Mouse (Mus musculus) brain, embryonic 18.5 days (tissue): Measurements from ENCODE around the gene Shc2.

ENCODE experiments used
- DNase-seq: peaks from one replicate; pipeline ENCODE4 v3.0.0-alpha.2; 2012; ENCODE audit warnings: low read depth, low spot score

Shc2 gene

DNA sequence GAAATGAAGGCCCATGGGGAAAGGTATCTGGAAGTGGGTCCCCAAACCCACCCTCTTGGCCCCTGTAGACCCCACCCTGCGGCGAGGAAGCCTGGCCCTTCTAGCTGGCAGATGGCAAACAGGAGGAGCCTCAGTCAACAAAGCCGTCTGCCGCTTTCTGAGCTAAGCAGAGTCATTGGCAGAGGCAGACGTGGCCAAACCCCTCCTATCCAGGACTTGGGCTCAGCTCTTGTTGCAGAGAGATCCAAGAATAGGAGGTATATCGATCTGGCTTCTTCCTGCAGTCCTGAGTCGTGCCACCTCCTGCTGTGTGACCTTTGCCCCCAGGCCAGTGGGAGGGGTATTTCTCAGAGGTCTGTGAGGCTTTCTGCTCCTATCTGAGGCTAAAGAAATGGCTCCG is 21.9 kb downstream of the Shc2 start:
- no peak for DNase-seq

DNA sequence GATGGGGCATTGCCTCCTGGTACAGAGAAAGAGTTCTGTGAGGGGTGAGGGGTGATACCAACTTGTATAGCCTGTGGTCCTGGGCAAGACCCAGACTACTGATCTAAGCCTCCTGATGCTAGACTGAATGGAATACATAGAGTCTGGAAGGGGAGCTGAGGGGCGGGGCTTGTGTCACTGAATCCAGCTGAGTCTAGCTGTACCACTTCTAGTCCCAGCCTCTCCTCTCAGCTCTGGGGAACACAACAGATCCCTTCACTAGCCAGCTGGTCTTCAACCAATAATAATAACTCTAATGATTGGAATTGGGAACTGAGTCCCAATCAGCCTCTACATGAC is 23.4 kb downstream of the Shc2 start:
- DNase-seq = no peak

DNA sequence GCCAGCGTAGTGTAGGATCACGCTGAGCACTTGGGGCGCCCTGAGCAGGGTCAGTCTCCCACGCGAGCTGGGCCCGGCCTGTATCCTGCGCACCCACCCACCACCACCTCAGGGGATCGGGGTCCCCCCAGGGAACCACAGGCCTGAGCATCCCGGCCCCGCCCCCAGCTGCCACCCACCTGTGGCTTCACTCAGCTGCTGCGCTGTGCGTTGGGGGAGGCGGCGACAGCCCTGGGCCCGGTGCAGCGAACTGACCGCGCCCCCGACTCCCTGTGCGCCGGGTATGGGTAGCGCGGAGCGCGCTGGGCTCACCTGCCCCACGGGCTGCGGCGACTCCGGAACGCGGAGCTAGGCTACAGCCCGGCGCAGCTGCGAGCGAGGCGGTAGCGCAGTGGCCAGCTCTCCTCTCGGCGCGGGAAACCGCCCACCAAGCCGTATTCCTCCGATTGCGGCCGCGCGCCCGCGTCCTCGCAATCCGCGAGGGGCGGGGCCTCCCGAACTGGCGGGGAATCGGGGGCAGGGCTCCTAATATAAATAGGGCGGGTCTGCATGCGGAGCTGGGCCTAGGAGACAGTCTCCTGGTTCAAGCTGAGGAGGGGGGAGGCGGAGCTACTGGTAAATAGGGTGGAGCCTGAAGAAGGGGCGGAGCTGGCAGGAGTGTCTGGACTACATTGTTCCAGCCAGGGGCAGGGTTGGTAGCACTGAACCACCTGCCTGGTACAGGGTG is 24.0 kb downstream of the Shc2 start, which contains the start of gene C2cd4c:
Gene C2cd4c (minus strand): TSS at position 448 of the 727 bp plus-strand sequence.
- peak; percentile 73 for DNase-seq

DNA sequence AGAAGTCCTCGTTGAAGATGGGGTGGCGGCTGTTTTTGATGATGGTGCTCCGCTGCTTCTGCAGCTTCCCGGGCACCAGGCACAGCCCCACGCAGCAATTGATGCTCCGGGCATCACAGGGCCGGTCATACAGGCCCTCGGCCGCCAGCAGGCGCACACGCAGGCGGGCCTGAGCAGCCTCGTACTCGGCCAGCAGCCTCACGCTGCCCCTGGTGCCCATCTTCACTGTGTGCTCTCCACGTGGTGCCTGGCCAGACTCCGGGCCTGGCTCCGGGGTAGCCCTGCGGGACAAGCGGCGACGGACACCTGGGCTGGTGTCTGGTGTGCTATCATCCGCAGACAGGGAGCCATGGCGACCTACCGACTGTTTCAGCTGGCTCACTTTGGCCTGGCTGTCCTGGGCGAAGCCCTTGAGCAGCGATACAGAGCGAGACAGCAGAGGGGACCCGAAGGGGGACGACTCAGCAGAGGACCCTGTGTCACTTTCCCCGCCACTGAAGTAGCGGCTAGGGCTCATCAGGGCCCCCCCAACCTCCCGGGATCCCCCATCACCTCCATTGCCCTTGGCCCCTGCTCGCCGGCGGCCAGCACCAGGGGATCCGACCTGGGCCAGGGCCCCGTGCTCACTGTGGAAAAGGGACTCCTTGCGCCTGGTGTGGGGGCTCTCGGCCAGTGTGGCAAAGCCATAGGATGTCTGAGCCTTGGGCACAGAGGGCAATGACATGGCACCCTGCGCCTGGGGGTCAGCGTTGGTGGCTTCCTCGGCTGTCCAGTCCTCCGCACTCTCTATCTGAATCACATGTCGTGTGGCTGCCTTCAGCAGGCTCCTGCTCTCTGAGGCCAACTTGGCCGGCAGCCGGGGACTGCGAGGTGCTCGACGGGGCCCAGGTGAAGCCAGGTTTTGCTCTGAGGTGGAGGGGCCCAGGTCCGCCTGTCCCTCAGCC is 25.3 kb downstream of the Shc2 start:
- DNase-seq = no peak

DNA sequence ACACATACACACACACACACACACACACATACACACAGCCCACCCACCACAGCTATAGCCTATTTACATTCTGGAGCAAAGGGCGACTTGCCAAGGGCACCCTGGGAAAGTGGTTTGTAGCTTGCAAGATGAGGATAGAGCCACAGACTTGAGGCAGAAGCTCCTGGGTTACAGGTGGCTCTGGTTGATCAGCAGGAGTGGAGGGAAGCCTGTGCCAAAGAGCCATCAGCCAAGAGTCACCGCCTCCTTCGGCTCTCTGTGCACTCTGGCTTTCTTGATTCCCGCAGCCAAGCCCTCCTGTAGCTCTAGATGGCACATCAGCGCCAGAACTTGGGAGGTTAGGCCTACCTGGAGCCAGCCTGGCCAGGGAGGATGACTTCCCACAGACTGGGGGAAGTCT is 26.4 kb downstream of the Shc2 start:
- DNase-seq = no peak

DNA sequence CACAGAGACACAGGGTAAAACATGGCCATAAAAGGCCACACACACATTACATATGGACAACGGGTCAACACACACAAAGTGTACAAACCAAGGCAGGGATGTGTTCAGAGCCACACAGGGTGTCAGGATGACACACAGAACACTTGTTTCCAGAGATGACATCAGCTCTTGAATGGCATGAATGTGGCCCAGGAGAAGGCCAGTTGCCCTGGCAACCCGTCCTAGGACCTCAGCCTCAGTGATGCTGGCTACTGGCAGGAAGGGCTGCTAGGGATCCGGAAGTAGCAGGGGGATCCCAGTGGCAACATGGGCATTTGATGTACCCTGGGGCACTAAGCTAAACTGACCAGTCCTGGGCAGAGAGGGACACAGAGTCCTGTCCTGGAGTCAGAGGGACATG is 28.4 kb downstream of the Shc2 start:
- DNase-seq = no peak

DNA sequence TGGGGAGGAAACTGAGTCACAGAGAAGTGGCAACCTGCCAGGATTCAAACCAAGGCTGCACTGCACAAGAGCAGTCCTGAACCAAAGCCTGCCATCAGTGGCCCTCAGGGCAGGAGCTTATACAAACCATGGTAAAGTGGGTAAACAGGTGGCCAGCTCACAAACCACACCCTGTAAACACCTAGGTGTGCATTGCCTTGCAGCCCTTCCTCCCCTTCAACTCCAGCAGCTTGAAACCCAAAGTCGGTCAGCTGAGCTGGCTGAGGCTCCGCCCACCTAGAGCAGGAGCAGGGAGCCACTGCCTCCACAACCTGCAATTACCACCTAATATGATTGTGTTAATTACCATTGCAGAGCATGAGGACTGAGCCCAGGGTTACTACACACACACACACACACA is 29.8 kb downstream of the Shc2 start:
- DNase-seq = no peak

DNA sequence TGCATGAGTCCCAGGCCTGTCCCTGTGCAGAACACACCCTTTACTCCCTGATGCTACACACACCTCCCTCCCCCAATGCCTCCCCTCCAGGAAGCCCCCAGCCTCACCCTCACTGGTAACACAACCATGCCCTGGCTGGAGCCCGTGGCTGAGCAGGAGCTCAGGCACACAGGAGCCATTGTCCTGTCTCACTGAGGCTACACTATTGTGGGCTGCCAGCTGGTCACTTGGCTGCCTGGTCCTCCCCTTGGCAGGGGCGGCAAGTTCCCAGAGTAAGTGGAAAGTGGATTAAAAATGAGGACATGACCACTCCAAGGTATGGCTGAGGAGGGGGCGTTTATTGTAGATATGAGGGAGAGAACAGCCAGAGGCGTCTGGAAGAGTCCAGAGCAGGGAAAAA is 31.2 kb downstream of the Shc2 start:
- DNase-seq = no peak

DNA sequence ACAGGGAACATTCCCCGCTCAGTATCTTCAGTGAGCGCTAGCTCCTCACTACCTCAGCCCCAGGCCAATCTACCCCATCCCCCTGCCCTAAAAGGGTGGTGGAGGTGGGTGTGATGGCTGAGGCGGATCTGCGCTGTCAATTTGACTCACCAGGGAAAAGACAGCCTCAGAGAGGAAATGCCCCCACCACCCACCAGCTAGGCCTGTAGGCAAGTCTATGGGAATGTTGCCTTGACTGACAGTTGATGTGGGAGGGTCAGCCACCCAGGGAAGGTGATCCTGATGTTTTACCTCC is 39.8 kb downstream of the Shc2 start:
- DNase-seq = no peak

DNA sequence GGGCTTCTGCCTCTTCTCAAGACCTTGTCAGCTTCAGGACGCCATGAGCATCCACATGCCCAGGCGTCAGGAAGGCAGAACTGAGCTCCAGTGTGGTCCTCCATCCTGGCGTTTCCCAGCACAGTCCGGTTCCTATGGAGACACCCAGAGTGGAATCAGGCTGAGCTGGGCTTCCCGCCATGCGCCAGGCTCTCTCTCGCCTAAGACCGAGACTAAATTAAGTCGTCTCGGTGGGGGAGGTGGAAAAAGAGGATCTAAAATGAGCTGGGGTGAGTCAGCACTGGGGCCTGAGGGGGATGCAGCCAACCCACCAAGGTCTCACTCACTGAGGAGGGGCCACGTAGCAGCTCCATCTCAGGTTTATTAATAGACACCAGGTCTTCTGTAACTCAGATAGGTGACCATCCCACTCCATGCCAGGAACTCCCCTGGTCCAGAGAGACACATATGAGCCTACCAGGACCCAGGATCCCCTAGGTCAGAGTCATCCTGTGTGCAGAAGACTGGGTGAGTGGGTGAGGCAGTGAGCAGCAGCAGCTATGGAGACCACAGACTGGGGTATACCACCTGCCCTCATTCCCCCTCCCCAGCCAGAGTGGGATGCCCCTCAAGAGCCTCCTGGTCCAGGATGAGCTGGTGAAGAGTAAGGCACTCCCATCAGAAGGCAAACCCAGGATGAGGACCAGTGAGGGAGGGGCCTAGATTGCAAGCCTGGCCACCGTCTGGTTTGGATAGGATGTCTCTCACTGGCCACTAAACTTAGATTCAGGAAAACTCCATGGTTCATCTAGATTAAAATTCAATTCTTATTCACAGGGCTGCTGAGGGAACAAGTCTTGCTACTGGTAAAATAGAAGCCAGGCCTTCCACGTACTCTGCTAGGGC is 40.4 kb downstream of the Shc2 start:
- DNase-seq = no peak

DNA sequence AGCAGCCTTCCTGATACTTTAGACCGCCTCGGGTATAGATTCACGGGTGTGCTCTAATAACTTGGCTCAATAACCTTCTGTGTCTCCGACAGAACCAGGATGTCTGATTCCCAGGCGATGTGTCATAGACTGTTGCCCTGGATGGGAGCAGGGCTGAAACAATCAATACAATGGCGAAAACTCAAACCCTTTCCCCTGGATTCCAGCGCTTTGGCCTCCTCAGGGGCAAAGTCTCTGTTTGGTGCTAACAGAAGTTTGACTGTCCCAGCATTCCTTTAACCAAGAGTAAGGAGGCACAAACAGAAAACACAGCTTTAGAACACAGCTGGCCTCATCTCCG is 42.2 kb downstream of the Shc2 start:
- no peak for DNase-seq

DNA sequence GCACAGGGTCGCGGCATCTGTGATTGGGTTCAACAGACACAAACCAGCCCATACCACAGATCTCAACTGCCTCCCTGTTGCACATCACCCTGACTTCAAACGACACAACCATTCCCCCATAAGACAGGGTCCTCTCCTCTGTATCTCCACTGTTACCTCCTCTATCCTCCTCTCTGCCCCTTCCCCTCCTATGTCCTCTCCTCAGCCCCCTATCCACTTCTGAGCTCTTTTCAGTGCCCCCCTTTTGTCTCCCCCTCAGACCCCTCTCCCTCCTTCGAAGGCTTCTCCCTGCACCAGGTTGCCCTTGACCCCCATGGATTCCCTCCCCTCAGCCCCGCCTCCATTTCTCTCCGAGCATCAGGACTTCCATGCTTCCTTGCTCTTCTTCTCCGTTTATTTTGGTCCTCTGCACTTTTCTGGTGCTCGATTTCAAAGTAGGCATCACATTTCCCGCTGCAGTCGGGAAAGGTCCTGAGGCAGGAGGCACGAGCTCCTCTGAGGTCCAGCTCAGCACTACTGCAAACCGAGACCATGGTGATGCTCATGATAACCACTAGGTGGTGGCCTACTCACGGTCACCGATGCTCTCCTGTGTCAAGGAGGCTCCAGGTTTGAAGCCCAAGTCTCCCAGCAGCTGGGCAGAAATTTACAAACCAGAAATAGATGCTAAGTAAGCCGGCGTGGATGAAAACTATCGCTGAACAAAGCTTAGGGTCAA is 42.7 kb downstream of the Shc2 start:
- DNase-seq = no peak

DNA sequence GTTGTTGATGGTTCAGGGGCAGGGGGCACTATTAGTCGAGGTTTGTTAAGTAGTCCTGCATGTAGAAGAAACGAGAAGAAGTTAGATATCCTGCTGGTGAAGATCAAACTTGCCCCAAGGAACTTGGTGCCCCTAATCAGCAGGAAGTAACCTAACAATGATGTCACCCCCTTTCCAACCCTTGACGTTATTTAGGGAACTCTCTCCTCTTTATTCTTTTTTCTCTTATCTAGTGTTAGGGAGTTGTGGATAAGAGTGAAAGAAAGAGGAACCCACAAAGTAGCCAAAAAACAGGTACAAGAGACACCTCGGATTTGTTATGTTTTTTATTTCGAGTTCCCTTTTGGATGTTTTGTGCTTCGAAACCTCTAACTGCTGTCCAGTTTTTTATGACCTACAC is 43.6 kb downstream of the Shc2 start:
- DNase-seq = no peak

DNA sequence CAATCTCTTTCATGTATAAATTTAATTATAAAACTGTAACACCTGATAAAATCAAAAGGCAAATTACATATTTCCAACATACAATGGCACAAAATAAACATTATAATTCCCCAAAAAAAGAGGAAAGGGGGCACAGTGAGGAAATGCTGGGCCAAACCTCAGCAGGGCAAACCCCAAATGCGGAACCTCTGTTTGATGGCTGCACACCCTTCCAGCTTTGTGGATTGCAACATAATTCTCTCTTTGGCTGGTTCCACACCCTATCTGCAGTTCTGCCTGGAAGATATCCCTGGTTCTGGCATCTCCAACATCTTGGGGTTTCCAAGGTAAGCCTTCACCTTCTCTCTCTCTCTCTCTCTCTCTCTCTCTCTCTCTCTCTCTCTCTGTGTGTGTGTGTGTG is 47.0 kb downstream of the Shc2 start:
- no peak for DNase-seq

DNA sequence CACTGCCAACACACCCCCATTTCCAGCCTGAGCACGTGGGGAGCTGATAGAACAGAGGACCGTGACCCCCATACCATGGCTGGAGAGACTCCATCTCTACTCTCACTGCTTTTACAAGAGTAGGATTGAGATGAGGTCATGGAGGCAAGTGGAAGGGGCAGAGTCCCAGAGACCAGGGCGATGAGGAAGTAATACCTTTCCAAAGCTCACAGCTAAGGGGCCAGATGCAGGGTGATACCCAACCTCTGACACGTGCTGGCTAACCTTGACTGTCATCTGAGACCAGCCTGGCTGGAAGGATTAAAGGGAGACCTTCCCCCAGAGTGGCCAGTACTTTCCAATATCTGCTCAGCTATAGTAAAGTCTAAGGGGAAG is 50.0 kb downstream of the Shc2 start:
- DNase-seq = no peak

DNA sequence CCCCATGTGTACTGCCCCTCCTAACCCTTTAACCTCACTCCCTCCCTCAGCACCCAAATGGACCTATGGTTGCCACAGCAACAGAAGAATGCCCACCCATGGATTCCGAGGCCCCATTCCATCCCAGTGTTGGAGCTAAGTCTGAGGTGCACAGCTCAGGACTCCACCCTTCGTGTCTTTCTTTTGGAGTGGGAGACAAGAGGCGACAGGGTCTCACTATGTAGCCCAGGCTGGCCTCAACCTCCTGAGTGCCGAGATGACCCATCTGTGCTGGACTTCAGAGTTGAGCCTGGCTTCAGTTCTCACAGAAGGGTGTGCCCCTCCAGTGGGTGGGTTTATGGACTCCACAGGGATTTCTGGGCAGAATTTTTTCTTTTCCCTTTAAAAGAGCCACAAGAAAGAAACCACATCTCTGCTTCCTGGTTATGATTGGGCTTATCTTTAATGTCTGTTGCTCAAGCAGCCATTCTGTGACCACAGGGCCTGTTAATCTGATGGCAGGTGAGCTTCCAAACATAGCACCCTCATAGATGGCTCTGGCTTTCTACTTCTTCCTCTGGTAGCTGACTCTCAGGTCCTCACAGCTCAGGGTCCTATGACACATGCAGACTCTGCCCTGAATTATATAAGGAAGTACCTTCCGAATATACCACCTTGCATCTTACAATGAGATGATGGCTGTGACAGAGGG is 50.5 kb downstream of the Shc2 start, which contains the start of gene Theg:
Gene Theg (minus strand): TSS at position 271 of the 691 bp plus-strand sequence.
- no peak for DNase-seq

DNA sequence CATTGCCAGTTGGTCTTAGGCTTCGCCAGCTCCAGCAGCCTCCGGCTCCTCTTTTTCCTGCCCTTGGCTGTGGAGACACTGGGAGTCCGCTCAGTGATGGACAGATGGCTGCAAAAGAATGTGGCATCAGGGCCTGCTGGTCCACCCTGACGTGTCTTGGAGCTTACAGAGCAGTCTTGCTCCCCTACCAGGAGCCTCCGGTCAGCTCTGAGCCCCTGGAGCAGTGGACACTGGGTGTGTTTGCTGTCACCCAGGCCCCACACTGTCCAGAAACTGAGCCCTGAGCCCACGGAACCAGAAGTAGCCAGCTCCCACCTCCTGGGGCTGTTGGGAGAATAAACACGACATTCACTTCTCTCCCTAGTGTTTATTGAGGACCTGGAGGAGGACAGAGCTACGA is 51.5 kb downstream of the Shc2 start:
- DNase-seq = no peak

DNA sequence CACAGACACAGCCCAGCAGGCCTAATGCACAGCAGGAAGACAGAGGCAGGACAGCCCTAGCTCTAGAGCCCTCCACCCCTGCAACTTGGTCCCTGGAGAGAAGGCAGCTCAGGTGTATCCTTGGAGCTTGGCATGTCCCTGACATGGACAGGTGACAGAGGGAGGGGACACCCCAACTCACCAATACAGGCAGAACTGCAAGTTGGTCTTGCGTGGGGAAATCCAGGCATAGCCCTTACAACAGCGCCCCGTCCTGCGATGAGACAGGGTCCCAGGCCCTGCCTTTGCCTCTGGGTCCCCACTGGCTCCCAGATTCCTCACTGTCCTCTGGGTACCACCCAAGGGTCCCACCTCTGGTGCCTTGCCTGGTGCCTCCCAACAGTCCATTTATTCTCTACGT is 52.0 kb downstream of the Shc2 start:
- DNase-seq = no peak

DNA sequence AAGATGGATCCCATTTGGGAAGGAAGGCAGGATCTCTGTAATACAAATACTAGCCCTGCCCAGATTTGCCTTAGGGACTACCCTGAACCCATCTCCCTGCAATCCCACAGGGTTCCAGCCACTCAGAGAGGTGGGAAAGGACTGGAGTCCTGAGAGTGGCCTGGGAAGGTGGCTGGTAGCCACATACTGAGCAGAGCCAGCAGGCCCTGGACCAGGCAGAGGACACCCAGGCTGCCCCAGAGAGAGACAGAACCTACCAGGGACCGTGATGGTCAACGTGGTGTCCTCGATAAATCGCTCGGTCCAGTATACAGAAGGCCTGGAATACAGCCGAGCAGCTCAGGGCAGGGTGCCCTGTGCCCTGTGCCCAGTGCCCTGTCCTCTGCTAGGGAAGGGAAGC is 52.6 kb downstream of the Shc2 start:
- no peak for DNase-seq

DNA sequence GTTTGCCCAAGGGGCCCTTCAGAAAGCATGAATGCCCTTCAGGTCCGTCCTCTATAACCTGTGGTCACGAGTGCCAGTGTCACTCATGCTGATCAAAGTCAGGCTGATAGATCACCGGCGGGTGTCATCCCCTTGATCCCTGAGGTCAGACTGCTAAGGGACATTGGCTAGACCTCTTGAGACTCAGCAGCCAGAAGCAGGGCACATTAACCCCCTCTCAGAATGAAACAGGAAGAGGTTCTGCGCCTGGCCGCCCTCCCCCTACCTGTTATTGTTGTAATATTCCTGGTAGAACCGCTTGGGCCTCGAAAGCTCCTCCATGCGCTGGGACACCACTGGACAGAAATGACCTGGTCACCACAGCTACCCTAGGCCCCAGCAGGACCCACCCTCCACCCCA is 53.3 kb downstream of the Shc2 start:
- DNase-seq = no peak

DNA sequence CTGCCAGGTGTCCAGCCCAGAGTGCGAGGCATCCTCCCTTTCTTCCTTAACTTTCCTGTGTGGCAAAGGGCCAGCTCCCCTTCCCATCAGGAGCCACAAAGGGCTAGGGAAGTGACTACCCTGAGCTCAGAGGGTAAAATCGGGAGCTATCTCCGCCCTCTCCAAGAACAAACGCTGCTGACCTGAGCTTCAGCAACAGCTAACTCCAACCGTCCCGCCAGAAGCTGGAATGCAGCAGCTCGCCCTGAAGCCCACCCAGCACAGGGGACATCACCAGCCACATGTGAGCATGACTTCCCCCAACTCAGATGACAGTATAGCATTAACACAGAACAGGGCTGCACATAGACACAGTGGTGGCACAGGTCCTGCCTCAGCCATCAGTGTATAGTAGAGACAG is 53.7 kb downstream of the Shc2 start:
- no peak for DNase-seq
